Mouse (Mus musculus) ovary, postnatal 14 days (tissue): ENCODE results near the gene Umad1.

ENCODE experiments used
- DNase-seq: peaks from one replicate; pipeline ENCODE4 v3.0.0; 2022; ENCODE audit warnings: low spot score

Umad1 gene

DNA sequence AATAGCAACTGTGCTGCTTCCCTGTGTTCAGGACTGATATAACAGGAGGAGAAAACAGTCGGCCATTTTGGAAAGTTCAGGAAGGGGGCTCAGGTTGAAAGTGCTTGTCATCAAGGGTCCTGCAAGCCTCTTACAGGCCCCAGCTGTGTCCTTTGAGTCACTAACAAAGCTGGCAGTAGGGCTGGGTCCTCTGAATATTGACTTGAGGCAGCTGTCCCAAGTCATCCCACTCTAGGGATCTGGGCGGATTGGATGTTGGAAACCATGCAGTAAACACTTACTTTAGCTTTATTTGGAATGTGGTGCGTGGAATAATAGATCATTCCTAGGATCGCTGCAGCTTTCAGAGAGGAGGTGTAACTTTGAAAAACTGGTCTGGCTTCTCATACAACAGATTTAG is 215.7 kb downstream of the Umad1 start:
- no peak for DNase-seq

DNA sequence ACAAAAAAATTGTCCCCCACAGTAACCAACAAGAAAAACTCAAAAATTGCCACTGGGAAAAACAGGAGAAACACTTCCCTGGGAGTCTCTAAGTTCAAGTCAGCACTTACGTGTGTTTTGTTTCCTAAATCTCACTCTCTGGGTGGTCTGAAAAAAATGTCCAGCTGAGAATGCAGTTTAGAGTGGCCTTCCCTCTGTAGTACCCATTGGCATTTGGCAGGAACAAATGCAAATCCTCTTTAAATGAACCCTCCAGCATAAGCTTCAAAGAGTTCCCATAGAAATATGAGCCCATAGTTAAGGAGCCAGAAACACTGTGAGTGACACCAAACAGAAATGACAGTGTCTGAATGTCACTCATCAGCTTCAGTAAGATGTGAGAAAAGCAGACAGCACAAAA is 220.1 kb downstream of the Umad1 start:
- DNase-seq = no peak

DNA sequence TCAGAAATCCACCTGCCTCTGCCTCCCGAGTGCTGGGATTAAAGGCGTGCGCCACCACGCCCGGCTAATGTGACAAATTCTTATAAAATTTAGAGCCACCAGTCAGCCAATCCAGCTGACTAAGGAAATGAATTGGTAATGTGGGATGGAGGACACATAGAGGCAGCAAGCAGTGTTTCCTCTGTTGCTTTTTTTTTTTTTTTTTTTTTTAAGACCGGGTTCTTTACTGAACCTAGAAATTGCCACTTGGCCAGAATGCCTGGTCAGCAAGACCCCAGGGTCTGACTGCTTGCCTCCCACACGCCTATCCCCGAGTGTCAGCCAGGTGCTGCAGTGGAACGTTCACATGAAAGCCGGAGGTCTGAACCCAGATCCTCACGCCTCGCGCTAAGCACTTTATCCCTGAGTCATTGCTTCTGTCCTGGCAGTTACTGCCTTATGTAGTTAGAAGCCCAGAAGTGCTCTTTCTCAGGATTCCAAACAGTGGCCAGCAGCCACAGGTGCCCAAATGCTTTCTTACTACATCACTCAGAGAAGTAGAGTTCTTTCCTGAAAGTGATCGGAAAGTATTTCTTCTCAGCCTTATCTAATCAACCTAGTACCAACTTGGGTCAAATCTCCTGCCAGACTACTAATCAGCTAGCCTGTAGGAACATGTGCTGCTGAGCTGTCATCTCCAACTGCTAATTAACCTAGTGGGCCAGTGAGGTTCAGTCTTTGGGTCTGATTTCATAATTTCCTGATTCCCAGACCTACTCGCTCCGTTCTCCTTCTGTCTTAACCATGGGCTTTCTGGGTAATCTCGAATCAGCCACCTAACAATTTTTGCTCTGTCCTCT is 225.6 kb downstream of the Umad1 start:
- DNase-seq = no peak

DNA sequence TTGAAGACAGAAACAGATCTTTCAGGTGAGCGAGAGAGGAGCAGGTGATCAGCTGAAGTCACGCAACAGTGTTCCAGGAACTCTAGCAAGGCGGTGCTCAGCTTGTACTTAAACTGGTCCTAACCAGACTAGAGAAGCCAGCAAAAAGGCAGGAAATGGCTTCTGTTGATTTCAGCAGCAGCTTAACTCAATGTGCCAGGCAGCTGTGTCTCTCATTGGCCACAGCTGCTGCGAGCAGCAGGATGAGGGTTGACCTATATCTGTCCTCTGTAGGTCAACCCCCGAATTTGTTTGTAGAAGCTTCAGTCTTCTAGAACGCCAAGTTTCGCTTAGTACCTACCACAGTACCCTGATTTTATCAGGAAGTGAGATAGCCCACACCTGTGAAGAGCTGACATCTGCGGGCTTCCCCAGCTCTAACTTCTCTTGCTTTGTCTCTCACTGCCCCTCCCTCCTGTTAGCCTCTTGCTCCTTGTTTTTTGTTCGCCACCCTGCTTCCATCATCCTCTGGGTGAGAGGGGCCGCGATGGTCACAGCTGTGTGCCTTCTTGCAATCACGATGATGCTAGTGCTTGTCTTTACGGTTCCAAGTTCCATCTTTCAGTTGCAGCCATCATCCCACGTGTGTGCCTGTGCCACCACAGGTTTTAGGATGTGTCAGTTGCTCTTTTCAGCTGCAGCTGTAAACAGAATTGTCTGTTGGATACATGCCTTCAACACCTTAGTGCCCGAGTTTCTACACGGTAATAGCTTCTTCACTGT is 226.5 kb downstream of the Umad1 start:
- DNase-seq = no peak

DNA sequence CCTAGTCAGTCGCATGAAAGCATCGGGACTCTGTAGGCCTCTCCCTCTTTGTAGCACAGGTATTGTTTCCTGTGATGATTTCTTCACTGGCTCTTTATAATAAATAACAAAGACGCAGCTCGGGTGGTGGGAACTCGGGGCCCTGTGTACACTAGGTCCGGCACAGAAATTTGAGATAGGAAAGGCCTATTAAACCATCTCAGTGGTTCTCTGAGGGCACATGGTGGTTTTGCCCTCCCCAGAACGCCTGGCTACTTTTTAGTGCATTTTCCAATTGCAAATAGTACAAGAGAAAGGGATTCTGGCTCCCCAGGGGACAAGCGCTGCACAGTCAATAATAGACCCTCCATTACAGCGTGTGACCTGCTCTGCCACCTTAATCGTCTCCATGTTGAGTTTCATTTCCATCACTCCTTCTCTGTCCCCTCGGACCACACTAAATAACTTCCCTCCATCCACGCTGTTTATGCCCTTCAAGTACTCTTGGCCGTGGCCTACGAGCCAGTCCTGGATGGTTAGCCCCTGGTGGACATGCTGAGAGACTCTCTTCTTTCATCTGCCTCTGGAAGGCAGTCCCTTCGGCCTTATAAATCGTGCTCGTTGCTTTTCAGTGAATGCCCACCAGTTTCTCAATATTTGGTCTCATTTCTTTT is 227.4 kb downstream of the Umad1 start:
- no peak for DNase-seq

DNA sequence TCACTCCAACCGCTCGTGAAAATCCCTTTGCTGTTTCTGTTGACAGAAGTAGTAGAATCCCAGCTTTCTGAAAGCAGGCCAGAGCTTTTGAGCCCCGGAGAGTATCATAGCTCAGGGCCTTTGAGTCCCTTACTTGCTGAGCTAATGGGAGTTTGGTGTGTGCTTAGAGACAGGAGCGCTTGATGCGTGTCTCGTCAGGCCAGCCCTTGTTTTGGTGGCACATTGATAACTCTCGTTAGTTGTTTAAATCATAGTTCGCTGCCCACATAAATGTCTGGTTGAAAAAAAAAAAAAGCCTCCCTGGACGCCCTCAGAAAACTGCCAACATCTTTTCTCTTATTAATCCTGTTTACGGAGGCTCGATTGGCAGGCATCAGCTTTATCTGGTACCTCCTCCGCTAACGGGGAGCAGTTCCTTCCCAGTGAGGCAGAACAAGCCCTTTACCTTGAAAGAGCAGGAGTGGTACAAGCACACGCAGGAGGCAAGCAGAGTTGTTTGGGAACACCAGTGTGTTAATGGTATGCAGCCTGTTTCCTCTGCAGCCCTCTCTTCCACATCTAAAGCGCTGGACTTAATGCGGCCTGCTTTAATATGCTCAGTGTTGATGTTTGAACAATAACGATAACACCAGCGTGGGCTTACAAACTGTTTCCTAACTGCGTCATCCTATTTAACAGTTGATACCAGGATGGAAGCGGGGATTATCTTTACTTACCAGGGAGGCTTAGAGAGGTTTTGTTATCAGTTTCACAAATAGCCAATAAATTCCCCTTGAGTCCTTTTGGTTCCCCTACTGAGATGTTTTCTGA is 228.2 kb downstream of the Umad1 start:
- no peak for DNase-seq

DNA sequence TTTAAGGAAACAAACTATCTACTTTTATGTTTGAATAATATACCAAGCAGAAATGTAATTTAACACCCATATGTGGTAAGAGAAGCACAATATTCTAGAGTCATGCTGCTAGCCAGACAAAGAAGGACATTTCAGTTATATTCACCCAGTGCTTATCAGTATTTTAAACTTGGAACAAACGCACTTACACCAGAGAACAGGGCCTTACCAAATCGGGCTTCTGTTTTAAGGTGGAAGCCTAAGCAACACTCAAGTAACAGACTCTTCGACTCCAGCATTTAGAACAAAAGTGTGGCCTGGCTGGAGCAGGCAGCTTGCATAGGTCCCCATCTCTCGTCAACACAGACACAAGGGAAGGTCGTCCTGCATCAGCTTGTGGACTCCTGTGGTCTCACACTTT is 229.2 kb downstream of the Umad1 start:
- DNase-seq = no peak

DNA sequence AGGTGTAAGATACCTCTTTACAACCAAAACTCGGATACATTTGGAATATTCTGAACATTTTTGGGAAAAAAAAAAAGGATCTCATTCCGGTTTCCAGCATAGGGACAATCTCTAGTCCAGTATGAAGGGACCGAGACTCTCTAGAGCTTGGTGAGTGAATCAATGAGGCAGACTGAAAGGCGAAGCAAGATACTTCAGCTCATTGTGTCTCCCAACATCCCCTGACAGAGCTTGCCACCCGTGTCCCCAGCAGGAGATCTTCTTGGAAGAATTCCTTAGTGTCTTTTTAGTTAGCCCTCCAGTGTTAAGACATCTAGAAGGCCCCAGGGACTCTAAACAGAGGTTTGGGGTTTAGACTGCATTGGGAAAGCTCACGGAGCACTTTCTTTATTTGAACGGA is 230.2 kb downstream of the Umad1 start:
- DNase-seq = no peak

DNA sequence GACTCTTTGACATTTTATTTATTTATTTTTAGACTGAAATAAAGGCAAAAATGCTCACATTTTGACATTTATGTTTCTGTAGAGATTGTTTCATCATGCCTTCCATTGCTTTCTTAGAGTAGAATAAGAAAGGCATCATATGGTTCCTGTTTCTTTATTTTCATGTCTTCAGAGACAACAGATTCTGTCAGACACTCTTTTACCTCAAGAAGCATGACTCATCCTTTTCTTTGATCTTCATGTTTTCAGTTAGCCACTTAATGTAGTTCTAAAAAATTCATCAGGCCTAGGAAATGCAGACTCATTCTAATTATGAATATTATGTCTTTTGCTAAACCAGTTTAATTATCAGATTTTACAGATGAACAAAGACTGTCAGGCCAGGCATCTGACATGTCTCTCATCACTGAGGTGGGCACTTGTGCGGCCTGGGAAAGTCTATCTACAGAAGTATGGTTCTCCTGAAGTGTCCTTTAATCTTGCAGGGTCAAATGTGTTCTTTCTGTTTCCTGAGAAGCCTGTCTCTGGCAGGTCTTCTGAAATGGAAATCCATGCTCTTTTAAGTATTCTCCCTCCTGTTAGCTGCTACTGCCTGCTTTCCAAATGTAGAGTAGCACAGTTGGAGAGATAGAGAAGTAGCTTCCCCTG is 231.0 kb downstream of the Umad1 start:
- no peak for DNase-seq

DNA sequence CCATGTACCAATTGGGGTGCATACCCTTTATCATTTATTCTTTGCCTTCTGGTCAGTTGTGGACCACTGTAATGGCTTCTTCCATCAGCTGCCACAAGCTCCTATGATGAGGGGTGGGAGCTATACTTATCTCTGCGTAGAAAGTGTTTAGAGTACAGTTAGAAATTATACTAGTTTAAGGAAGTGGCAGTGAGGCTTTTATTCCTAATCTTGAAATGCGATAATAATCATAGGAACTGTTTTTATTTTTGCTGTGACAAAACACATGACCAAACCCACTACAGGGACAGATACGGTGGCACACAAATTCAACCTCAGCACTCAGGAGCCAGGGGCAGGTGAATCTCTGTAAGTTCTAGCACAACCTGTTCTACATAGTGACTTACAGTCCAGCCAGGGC is 233.2 kb downstream of the Umad1 start:
- no peak for DNase-seq

DNA sequence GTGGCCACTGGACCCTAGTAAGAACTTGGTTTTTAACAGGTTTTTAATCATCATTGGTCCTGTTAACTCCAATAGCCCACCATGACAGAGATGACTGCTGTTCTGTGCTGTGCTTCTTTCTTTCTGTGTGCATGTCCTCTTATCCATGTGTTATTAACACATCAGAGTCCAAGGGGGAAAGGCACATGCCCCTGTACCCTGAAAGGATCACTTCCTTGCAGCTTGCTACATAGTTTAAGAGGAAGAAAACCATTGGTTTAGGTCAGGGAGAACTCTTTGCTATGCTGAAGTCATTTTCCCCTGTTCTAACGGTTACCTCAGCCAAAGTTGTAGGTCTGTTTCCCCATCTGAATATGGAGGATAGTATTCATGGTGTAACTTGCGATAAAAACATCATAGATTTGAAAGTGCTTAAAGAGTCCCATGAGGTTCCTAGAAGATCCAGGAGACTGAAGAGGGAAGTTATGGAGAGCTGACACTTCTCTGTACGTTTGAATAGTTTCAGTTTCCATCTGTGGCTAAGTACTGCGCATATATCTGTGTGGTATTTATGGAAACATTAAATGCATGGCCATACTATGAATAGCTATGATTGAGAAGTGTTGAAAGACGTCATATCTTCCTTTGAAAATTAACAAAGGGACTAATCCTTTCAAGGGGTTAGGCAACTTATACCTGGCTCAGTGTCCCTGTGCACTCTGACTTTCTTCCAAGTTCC is 236.2 kb downstream of the Umad1 start:
- DNase-seq = no peak

DNA sequence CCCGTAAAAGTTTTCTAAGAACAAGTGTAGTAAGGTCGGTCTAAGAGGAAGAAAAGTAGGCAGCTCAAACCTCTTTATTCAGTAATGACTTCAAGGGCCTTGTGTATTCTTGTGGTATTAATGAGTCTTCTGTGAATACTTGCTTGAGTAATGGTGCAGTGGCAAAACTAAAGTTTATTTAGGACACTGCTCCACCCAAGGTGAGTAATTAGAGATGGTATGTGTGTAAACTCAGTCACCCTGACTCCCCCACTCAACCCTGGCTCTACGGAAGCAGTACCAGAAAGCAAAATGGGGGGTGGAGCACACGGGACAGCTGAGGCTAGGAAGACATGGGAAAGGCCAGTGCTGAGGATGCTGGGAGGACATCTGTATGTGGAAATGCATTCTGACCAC is 236.7 kb downstream of the Umad1 start:
- DNase-seq = no peak

DNA sequence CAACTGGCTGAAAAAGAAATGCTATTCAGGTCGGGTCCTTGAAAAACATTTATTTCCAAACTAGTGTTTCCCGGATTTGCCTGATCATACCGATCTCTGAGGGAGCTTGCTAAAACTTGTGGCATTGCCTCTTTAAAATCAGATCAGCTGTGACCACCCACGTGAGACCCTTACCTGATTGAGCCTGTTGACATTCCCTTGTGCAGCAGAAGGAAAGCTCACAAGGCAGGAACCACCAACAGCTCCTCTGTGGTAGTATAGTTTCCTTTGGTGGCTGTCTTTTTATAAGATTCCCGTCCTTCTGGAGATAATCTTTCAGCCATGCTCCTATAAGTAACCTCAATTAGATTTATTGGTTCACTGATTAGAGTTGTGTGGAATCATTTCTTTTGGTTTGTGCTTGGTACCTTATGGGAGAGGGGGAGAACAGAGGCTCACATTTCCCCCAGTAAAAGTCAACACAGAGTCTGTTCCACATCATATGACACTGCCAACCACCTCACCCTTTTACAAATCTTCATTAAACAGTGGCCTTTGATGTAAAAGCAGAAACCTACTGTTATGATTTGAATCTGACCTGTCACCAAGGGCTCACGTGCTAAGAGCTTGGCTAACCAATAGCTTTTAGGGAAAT is 238.3 kb downstream of the Umad1 start:
- no peak for DNase-seq

DNA sequence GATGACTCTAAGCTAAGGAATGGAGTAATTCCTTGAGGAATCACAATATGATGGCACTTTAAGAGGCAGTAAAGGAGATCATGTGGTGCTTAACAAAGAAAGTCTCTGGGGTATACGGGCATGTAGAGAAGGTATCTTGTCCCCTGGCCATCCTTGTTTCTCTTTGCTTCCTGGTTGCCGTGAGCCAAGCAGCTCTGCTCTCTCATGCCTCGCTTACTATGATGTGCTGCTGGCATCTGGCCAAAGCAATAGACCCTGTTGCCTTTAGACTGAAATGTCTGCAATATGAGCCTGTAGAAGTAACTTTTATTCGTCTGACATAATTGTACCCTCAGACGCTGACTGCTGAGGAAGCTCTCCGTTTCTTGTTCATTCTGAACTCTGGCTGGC is 238.8 kb downstream of the Umad1 start:
- no peak for DNase-seq

DNA sequence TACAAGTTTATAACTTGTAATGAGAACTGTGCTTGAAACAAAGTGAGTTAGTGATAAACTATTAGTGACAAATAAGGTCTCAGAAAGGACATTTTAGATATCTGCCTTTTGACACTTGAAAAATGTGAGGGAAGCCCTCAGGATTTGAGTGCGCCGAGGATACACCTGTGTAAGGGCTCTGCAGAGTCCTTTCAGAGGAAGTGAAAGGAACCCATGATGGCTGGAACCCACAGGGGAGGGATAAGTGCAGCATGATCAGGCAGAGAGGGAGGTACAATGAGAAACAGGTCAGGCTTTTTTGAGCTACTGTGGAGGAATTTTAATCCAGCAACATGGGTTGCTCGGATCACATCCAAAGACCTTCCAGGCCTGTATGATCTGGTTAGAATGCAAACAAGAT is 239.9 kb downstream of the Umad1 start:
- no peak for DNase-seq

DNA sequence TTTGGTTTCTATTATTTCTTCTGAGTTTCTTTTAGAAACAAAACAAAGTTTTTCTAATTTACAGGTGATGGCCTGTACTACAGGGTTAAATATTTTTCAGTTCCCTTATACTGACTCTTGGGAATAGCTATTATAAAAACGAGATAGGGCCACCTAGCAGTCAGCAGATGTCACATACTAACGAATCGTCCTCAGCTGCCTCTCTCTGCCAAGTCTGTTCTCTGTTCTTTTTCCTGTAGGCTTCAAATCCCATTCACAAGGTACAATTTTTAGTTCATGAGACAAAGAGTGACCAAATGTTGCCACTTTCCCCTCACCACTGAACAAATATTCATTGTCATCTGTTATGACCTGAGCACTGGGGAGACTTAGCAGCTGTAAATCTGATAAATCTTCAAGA is 244.9 kb downstream of the Umad1 start:
- no peak for DNase-seq

DNA sequence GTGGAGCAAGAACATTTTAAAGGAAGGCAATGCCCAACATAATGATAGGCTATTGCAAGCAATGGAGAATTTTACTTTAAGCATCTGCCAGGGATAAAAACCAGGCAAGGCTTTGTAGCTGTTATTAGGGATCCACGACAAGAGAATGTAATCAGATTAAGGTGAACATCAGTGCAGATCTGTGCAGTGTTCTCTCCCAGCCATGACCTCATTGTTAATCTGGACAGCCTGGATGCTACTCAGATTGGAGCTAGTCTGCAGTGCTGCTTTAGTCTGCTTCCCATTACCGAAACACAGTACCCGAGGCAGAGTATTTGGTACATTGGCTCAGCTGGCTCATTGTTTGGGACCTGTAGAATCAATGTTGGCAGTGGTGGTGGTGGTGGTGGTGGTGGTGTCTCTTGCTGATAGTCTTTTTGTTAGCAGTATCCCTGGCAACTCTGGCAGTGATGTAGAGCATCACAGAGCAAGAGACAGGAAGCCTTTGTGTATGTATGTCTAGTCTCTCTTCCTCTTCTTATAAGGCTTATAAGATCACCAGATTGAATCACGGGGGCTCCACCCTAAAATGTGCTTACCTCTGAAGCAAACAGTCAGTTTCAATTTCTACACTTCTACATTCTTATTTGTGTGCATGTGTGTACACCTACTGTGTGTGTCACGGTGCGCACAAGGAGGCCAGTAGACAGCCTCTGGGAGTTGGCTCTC is 245.6 kb downstream of the Umad1 start:
- DNase-seq = no peak

DNA sequence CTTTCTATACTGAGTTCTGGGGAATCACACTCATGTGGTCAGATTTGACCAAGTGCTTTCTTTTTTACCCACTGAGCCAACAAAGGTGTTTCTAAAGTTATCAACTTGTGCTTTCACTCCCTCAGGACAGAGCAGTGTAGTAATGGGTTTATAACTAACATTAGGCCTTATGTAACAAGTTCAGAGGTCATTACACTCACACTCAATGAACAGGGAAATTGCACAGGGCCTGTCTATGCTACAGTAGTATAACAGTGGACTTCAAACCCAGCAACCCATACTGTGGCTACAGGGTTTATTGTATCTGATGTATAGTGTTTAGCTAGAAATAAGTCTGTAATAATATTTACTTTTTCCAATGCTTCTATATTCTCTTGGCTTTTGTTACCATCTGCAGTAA is 247.5 kb downstream of the Umad1 start:
- DNase-seq = no peak
